Mouse (Mus musculus) erythroblast, embryonic 14.5 days (primary cell): Measurements from ENCODE around the gene Hnrnph3.

Experiments used
- GATA1 ChIP-seq: IDR thresholded peaks from 2 replicates; pipeline ENCODE4 v1.6.1; 2012; ENCODE audit warnings: low read length, inconsistent platforms, mixed read lengths
- TAL1 ChIP-seq: IDR thresholded peaks from 3 replicates; pipeline ENCODE4 v1.6.1; 2012; ENCODE audit warnings: low read length, inconsistent platforms, mixed read lengths

DNA sequence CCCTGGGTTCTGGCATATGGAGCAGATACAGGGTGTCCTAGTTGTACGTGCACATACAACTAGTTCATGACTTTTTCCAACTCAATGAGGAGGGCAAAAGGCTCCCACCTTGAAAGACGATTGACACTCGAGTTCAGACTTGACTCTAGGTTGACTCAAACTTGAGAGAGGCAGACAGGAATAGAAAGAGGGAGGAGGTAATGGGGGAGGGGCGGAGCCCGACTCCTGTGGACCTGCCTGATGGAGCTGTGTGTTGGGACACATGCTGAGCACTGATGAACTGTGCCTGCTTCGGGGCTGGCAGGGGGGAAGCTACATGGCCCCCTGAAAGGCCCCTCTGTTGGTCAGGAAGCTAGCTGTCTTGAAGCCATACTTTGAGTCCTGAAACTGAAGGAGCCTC is 29.0 kb upstream of the Hnrnph3 start:
- TF ChIP-seq GATA1: no peak
- no peak for TF ChIP-seq TAL1
